Mouse (Mus musculus): ENCODE results near the gene Fance. TPM values are rescaled to one million over a fixed set of nuclear protein-coding genes. Genes with fewer than 3 reads are reported as not detected.

Gene Fance
- polyA plus RNA-seq, 1 experiment: 28.5 TPM

- no peak overlapping the region for H3ac ChIP-seq (ENCODE audit: control insufficient read depth, insufficient read length)
- no peak overlapping the region for H3K4me2 ChIP-seq (ENCODE audit: low read depth)
- no peaks in the 10 kb centered on the region for H3K27me3 ChIP-seq (ENCODE audit: control insufficient read depth, insufficient read depth, insufficient read length)
- no peak overlapping the region for H3K4me3 ChIP-seq
- H3K36me3 ChIP-seq (ENCODE audit: control insufficient read depth, insufficient read depth): no peaks in the 10 kb centered on the region
- TF ChIP-seq REST (IDR thresholded peaks at IDR 0.05; ENCODE audit: insufficient read depth, insufficient read length) (no peak), SRF (IDR thresholded peaks at IDR 0.05; ENCODE audit: control insufficient read depth, insufficient read length, low read depth) (no peak), MYOD1 (IDR thresholded peaks at IDR 0.05; ENCODE audit: control insufficient read depth in 1 of 3, insufficient read length in 2 of 3, low read depth in 2 of 3) (no peak), MAX (IDR thresholded peaks at IDR 0.05; ENCODE audit: low read depth) (no peak), TCF12 (IDR thresholded peaks at IDR 0.05; ENCODE audit: insufficient read depth, poor library complexity, severe bottlenecking) (no peak), E2F4 (IDR thresholded peaks at IDR 0.05; ENCODE audit: insufficient read depth) (no peak), MYOG (IDR thresholded peaks at IDR 0.05; ENCODE audit: control insufficient read depth in 1 of 3, insufficient read depth in 1 of 3, insufficient read length in 2 of 3, low read depth in 2 of 3) (no peak), CEBPB (IDR thresholded peaks at IDR 0.05; ENCODE audit: insufficient read depth, poor library complexity, severe bottlenecking) (no peak), POLR2AphosphoS2 (IDR thresholded peaks at IDR 0.05; ENCODE audit: insufficient read length, low read depth) (no peak), TCF3 (IDR thresholded peaks at IDR 0.05; ENCODE audit: insufficient read length, low read depth) (no peak), USF1 (IDR thresholded peaks at IDR 0.05; ENCODE audit: low read depth) (no peak), POLR2A (IDR thresholded peaks at IDR 0.05; ENCODE audit: insufficient read length, low read depth) (no peak)
- H3K79me2 ChIP-seq (ENCODE audit: control insufficient read depth, insufficient read depth): peaks cover 14% of the 10 kb centered on the region
Observed at GRCm38 (mm10) chr17:28278156-28278555, 35.2 kb upstream of the Fance start.

GRCm38 (mm10) chr17:28279236-28279635, 34.1 kb upstream of the Fance start:
- Histone ChIP-seq H3K36me3 (ENCODE audit: control insufficient read depth, insufficient read depth) (no peaks in the 10 kb centered on the region), H3K79me2 (ENCODE audit: control insufficient read depth, insufficient read depth) (peaks cover 5% of the 10 kb centered on the region), H3K4me2 (ENCODE audit: low read depth) (no peak overlapping the region), H3ac (ENCODE audit: control insufficient read depth, insufficient read length) (no peak overlapping the region), H3K4me3 (no peak overlapping the region), H3K27me3 (ENCODE audit: control insufficient read depth, insufficient read depth, insufficient read length) (no peaks in the 10 kb centered on the region)
- no peak for TF ChIP-seq REST (IDR thresholded peaks at IDR 0.05; ENCODE audit: insufficient read depth, insufficient read length)
- TF ChIP-seq POLR2AphosphoS2 (IDR thresholded peaks at IDR 0.05; ENCODE audit: insufficient read length, low read depth): no peak
- TF ChIP-seq POLR2A (IDR thresholded peaks at IDR 0.05; ENCODE audit: insufficient read length, low read depth): no peak
- TF ChIP-seq E2F4 (IDR thresholded peaks at IDR 0.05; ENCODE audit: insufficient read depth): no peak
- TF ChIP-seq MYOG (IDR thresholded peaks at IDR 0.05; ENCODE audit: control insufficient read depth in 1 of 3, insufficient read depth in 1 of 3, insufficient read length in 2 of 3, low read depth in 2 of 3): no peak
- no peak for TF ChIP-seq TCF3 (IDR thresholded peaks at IDR 0.05; ENCODE audit: insufficient read length, low read depth)
- no peak for TF ChIP-seq CEBPB (IDR thresholded peaks at IDR 0.05; ENCODE audit: insufficient read depth, poor library complexity, severe bottlenecking)
- TF ChIP-seq TCF12 (IDR thresholded peaks at IDR 0.05; ENCODE audit: insufficient read depth, poor library complexity, severe bottlenecking): no peak
- TF ChIP-seq USF1 (IDR thresholded peaks at IDR 0.05; ENCODE audit: low read depth): no peak
- no peak for TF ChIP-seq MYOD1 (IDR thresholded peaks at IDR 0.05; ENCODE audit: control insufficient read depth in 1 of 3, insufficient read length in 2 of 3, low read depth in 2 of 3)

- H3K4me3 ChIP-seq: no peak overlapping the region
- peak overlapping the region; percentile 55 for H3K4me2 ChIP-seq (ENCODE audit: low read depth)
- no peaks in the 10 kb centered on the region for H3K27me3 ChIP-seq (ENCODE audit: control insufficient read depth, insufficient read depth, insufficient read length)
- no peak overlapping the region for H3ac ChIP-seq (ENCODE audit: control insufficient read depth, insufficient read length)
- TF ChIP-seq POLR2AphosphoS2 (IDR thresholded peaks at IDR 0.05; ENCODE audit: insufficient read length, low read depth) (no peak), MYOD1 (IDR thresholded peaks at IDR 0.05; ENCODE audit: control insufficient read depth in 1 of 3, insufficient read length in 2 of 3, low read depth in 2 of 3) (peak in 2 of 3 experiments; percentile 46 to 71), REST (IDR thresholded peaks at IDR 0.05; ENCODE audit: insufficient read depth, insufficient read length) (no peak), MYOG (IDR thresholded peaks at IDR 0.05; ENCODE audit: control insufficient read depth in 1 of 3, insufficient read depth in 1 of 3, insufficient read length in 2 of 3, low read depth in 2 of 3) (peak; percentile 25 to 71 (median 35)), POLR2A (IDR thresholded peaks at IDR 0.05; ENCODE audit: insufficient read length, low read depth) (no peak)
- no peaks in the 10 kb centered on the region for H3K36me3 ChIP-seq (ENCODE audit: control insufficient read depth, insufficient read depth)
- H3K79me2 ChIP-seq (ENCODE audit: control insufficient read depth, insufficient read depth): peaks cover 6% of the 10 kb centered on the region
Observed at GRCm38 (mm10) chr17:28279780-28280422, 33.4 kb upstream of the Fance start.

- no peak for TF ChIP-seq MYOG (IDR thresholded peaks at IDR 0.05; ENCODE audit: control insufficient read depth in 1 of 3, insufficient read depth in 1 of 3, insufficient read length in 2 of 3, low read depth in 2 of 3)
- peak; percentile 11 for TF ChIP-seq POLR2A (IDR thresholded peaks at IDR 0.05; ENCODE audit: insufficient read length, low read depth)
- H3ac ChIP-seq (ENCODE audit: control insufficient read depth, insufficient read length): no peak overlapping the region
- no peaks in the 10 kb centered on the region for H3K36me3 ChIP-seq (ENCODE audit: control insufficient read depth, insufficient read depth)
- no peaks in the 10 kb centered on the region for H3K27me3 ChIP-seq (ENCODE audit: control insufficient read depth, insufficient read depth, insufficient read length)
- H3K4me3 ChIP-seq: no peak overlapping the region
- H3K79me2 ChIP-seq (ENCODE audit: control insufficient read depth, insufficient read depth): peaks cover 6% of the 10 kb centered on the region
- peak overlapping the region; percentile 55 for H3K4me2 ChIP-seq (ENCODE audit: low read depth)
Observed at GRCm38 (mm10) chr17:28280423-28280800, 32.9 kb upstream of the Fance start.

- peak; percentile 1 for TF ChIP-seq POLR2A (IDR thresholded peaks at IDR 0.05; ENCODE audit: insufficient read length, low read depth)
- no peak for TF ChIP-seq MYOG (IDR thresholded peaks at IDR 0.05; ENCODE audit: control insufficient read depth in 1 of 3, insufficient read depth in 1 of 3, insufficient read length in 2 of 3, low read depth in 2 of 3)
- Histone ChIP-seq H3K36me3 (ENCODE audit: control insufficient read depth, insufficient read depth) (no peaks in the 10 kb centered on the region), H3K79me2 (ENCODE audit: control insufficient read depth, insufficient read depth) (peaks cover 6% of the 10 kb centered on the region), H3K4me2 (ENCODE audit: low read depth) (peak overlapping the region; percentile 55), H3K4me3 (no peak overlapping the region), H3K27me3 (ENCODE audit: control insufficient read depth, insufficient read depth, insufficient read length) (no peaks in the 10 kb centered on the region), H3ac (ENCODE audit: control insufficient read depth, insufficient read length) (no peak overlapping the region)
Observed at GRCm38 (mm10) chr17:28280831-28281377, 32.4 kb upstream of the Fance start.

Data from myocyte (in vitro differentiated cells).